Mouse (Mus musculus) C2C12 (cell line): ENCODE results near the gene Apmap.

Experiments
- CEBPB ChIP-seq: IDR thresholded peaks from one replicate; pipeline ENCODE4 v1.6.1; 2011; ENCODE audit warnings: low read depth, mild to moderate bottlenecking, control low read depth, moderate library complexity
- CTCF ChIP-seq: IDR thresholded peaks from one replicate; pipeline ENCODE4 v1.5.1; 2011; ENCODE audit not compliant: control insufficient read depth, insufficient read depth, insufficient read length
- FOSL1 ChIP-seq: IDR thresholded peaks from one replicate; pipeline ENCODE4 v1.8.0; 2011; ENCODE audit warnings: mild to moderate bottlenecking, low read length; ENCODE audit not compliant: poor library complexity, insufficient read depth, severe bottlenecking
- MAX ChIP-seq: IDR thresholded peaks from one replicate; pipeline ENCODE4 v1.6.1; 2011; ENCODE audit warnings: mild to moderate bottlenecking, control low read depth
- MYOD1 ChIP-seq: IDR thresholded peaks from one replicate; pipeline ENCODE4 v1.6.1; 2011; ENCODE audit warnings: low read depth; ENCODE audit not compliant: control insufficient read depth, insufficient read length
- MYOG ChIP-seq: IDR thresholded peaks from one replicate; pipeline ENCODE4 v1.6.1; 2011; ENCODE audit not compliant: control insufficient read depth, insufficient read length; ENCODE audit errors: extremely low read depth
- USF1 ChIP-seq: IDR thresholded peaks from one replicate; pipeline ENCODE4 v1.6.1; 2011; ENCODE audit warnings: low read depth, mild to moderate bottlenecking, control low read depth, moderate library complexity

- no peak for TF ChIP-seq MAX
- no peak for TF ChIP-seq MYOG
- no peak for TF ChIP-seq CTCF
- TF ChIP-seq MYOD1, result no peak
- no peak for TF ChIP-seq CEBPB
- TF ChIP-seq USF1, result no peak
- no peak for TF ChIP-seq FOSL1
These were observed 48.8 kb upstream of the Apmap start for GRCm38 (mm10) chr2:150656975-150657768.
